Mouse (Mus musculus): ENCODE measurements around the gene Klf9. TPM values are rescaled to one million over a fixed set of nuclear protein-coding genes. Genes with fewer than 3 reads are reported as not detected.
A peak's percentile ranks its signal among the peaks of the same experiment; 100 is the strongest.

Gene Klf9
- polyA plus RNA-seq, 1 experiment from 2014 or later = 4.6 TPM

DNA sequence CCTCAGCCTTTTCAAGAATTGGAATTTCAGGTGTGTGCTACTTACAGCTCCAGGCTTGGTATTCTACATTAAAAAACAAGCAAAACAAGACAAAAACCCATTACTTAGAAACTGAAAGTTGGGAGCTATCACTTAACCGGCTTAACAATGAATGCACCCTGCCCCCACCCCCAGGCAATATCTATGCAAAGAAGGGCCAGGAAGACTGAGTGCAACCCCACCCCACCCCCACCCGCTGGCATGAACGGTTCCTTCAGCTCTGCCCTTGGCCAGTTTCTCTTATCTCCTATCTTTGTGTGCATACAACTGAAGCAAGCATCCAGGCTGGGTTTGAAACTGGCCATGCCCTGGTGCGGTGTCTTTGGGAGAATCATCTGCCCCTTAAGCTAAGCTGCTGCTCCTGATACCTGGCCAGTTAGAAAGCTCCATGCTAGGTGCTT, 11.2 kb downstream of the Klf9 start:
- 39% methylated on average over 4 of the region's 4 CpGs for WGBS
- no peak for ATAC-seq (ENCODE audit: insufficient number of reproducible peaks, low FRiP score, low TSS enrichment, low read depth)
- Histone ChIP-seq H3K4me2 (no peak overlapping the region), H3K9me3 (no peaks in the 10 kb centered on the region), H3K36me3 (no peaks in the 10 kb centered on the region), H3K4me3 (no peak overlapping the region), H3K4me1 (peaks cover 11% of the 10 kb centered on the region), H3K9ac (no peak overlapping the region), H3K27ac (no peak overlapping the region), H3K27me3 (no peaks in the 10 kb centered on the region)

- Histone ChIP-seq H3K9ac (no peak overlapping the region), H3K9me3 (no peaks in the 10 kb centered on the region), H3K4me1 (peaks cover 11% of the 10 kb centered on the region), H3K36me3 (no peaks in the 10 kb centered on the region), H3K4me3 (no peak overlapping the region), H3K27me3 (no peaks in the 10 kb centered on the region), H3K4me2 (no peak overlapping the region), H3K27ac (no peak overlapping the region)
- 64% methylated on average over 25 of the region's 25 CpGs for WGBS
- ATAC-seq (ENCODE audit: insufficient number of reproducible peaks, low FRiP score, low TSS enrichment, low read depth) = no peak
Observed at GRCm38 (mm10) chr19:23152771-23153605, 12.0 kb downstream of the Klf9 start.

DNA sequence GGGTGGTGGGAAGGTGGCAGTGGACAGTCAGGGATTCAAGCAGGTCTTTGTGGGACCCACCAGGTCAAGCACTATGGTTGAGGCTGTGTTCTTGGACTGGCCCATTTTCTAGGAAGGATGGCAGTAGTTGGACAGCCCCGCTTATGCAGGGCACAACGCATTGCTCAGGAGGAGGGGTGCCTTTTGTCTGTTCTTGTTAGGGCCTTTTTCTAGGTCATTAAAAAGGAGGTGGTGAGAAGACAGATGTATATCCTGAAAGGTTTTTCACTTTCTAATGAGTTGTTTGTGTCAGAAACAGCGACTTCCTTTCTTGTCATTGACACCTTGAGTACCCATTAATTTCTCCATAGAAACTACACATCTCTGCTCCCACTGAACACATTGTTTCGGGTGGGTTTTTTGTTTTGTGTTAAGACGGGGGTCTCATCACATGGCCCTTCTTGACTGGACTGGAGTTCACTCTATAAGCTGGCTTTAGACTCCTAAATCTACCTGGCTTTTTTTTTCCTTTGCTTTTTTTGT, 12.6 kb downstream of the Klf9 start:
- no peak for ATAC-seq (ENCODE audit: insufficient number of reproducible peaks, low FRiP score, low TSS enrichment, low read depth)
- H3K36me3 ChIP-seq = no peaks in the 10 kb centered on the region
- no peak overlapping the region for H3K4me3 ChIP-seq
- WGBS = 81% methylated on average over 5 of the region's 5 CpGs
- no peaks in the 10 kb centered on the region for H3K9me3 ChIP-seq
- no peaks in the 10 kb centered on the region for H3K27me3 ChIP-seq
- H3K4me1 ChIP-seq = peaks cover 11% of the 10 kb centered on the region
- no peak overlapping the region for H3K27ac ChIP-seq
- H3K4me2 ChIP-seq = no peak overlapping the region
- no peak overlapping the region for H3K9ac ChIP-seq

DNA sequence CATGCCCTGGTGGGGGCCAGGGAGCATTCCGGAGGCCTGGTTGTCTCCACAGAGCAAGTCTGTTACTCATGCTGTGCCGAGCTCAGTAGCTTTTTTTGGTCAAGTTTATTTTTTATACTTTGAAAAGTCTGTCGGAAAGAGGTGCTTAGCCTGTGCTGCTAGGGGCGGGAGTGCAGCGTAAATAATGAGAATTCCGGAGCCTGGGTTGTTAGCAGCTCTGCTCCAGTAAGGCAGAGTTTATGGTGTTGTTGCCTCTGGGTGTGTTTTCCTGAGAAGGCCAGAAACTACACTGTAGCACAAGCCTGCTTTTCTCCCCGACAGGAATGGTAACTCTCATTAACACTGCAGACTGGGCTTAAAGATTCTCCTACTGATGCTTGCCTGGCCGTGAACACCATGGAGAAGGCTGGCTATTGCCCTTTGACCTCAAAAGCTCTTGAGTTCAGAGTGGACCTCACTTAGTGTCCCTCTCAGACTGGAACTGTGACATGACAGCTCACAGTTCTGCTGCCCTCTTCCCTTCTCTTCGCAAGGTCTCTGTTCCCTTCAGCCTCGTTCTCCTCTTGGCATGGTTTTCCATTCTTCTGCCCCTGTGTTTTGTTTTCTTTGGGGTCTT, 18.9 kb downstream of the Klf9 start:
- Histone ChIP-seq H3K36me3 (no peaks in the 10 kb centered on the region), H3K4me2 (no peak overlapping the region), H3K27me3 (no peaks in the 10 kb centered on the region), H3K27ac (0 out of 2 replicates have a peak overlapping the region, but pooled peaks have one; percentile 22), H3K4me1 (peaks cover 12% of the 10 kb centered on the region), H3K9me3 (no peaks in the 10 kb centered on the region), H3K4me3 (no peak overlapping the region), H3K9ac (no peak overlapping the region)
- WGBS = 27% methylated on average over 10 of the region's 10 CpGs
- no peak for ATAC-seq (ENCODE audit: insufficient number of reproducible peaks, low FRiP score, low TSS enrichment, low read depth)

- Histone ChIP-seq H3K4me1 (peaks cover 12% of the 10 kb centered on the region), H3K4me3 (no peak overlapping the region), H3K9me3 (no peaks in the 10 kb centered on the region), H3K27ac (no peak overlapping the region), H3K36me3 (no peaks in the 10 kb centered on the region), H3K27me3 (no peaks in the 10 kb centered on the region), H3K9ac (no peak overlapping the region), H3K4me2 (no peak overlapping the region)
- WGBS = 22% methylated on average over 8 of the region's 8 CpGs
- ATAC-seq (ENCODE audit: insufficient number of reproducible peaks, low FRiP score, low TSS enrichment, low read depth) = no peak
Observed at GRCm38 (mm10) chr19:23162387-23162809, 21.4 kb downstream of the Klf9 start.

DNA sequence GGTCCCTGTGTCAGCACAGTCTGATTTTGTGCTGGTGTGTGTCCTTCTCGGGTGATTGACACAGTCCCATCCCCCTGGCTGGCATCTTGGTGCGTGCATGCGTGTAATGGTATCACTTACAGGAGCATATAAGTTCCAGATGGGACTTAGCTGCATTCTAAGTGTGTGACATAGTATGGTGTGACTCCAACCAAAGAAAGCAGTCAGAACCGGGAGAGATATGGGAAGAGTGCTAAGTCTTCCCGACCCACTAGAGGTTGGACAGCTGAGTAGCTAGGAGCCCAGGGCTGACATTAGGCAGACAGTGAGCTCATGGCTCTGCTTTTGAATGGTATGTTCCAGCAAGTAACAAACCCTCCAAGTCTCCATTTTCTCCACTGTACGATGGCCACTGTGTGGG, 21.9 kb downstream of the Klf9 start:
- no peak overlapping the region for H3K9ac ChIP-seq
- H3K36me3 ChIP-seq = no peaks in the 10 kb centered on the region
- H3K9me3 ChIP-seq = no peaks in the 10 kb centered on the region
- ATAC-seq (ENCODE audit: insufficient number of reproducible peaks, low FRiP score, low TSS enrichment, low read depth) = no peak
- WGBS = 57% methylated on average over 6 of the region's 6 CpGs
- no peak overlapping the region for H3K27ac ChIP-seq
- H3K4me3 ChIP-seq = no peak overlapping the region
- H3K27me3 ChIP-seq = no peaks in the 10 kb centered on the region
- H3K4me1 ChIP-seq = peaks cover 12% of the 10 kb centered on the region
- no peak overlapping the region for H3K4me2 ChIP-seq

GRCm38 (mm10) chr19:23163361-23163760, 22.3 kb downstream of the Klf9 start:
- no peaks in the 10 kb centered on the region for H3K36me3 ChIP-seq
- ATAC-seq (ENCODE audit: insufficient number of reproducible peaks, low FRiP score, low TSS enrichment, low read depth) = no peak
- no peak overlapping the region for H3K4me2 ChIP-seq
- H3K27me3 ChIP-seq = no peaks in the 10 kb centered on the region
- H3K4me3 ChIP-seq = no peak overlapping the region
- no peak overlapping the region for H3K9ac ChIP-seq
- no peaks in the 10 kb centered on the region for H3K9me3 ChIP-seq
- peaks cover 12% of the 10 kb centered on the region for H3K4me1 ChIP-seq
- 48% methylated on average over 3 of the region's 3 CpGs for WGBS
- no peak overlapping the region for H3K27ac ChIP-seq

DNA sequence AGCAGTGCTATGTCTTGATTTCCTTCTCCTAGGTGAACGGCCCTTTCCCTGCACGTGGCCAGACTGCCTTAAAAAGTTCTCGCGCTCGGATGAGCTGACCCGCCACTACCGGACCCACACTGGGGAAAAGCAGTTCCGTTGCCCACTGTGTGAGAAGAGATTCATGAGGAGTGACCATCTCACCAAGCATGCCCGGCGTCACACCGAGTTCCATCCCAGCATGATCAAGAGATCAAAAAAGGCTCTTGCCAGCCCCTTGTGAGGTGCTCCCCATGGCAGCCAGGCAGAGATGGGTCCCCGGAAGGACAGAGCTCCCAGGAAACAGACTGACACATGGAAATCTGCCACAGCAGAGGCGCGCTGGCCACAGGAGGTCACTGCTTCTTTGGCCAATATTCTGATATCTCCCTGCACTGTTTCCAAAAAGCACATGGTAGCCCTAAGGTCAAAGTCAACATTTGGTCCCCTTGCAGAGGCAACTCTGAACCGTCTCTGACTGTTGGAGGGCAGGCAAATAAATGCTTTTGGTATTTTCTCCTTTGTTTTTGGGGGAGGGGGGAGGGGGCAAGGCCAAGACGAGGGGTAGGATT, 23.7 kb downstream of the Klf9 start:
- H3K4me2 ChIP-seq = no peak overlapping the region
- no peak overlapping the region for H3K4me3 ChIP-seq
- no peak for ATAC-seq (ENCODE audit: insufficient number of reproducible peaks, low FRiP score, low TSS enrichment, low read depth)
- H3K9ac ChIP-seq = no peak overlapping the region
- peaks cover 10% of the 10 kb centered on the region for H3K4me1 ChIP-seq
- H3K9me3 ChIP-seq = no peaks in the 10 kb centered on the region
- H3K36me3 ChIP-seq = no peaks in the 10 kb centered on the region
- no peak overlapping the region for H3K27ac ChIP-seq
- no peaks in the 10 kb centered on the region for H3K27me3 ChIP-seq
- WGBS = 91% methylated on average over 16 of the region's 16 CpGs

- 66% methylated on average over 11 of the region's 11 CpGs for WGBS
- no peaks in the 10 kb centered on the region for H3K9me3 ChIP-seq
- ATAC-seq (ENCODE audit: insufficient number of reproducible peaks, low FRiP score, low TSS enrichment, low read depth) = no peak
- H3K9ac ChIP-seq = no peak overlapping the region
- H3K36me3 ChIP-seq = no peaks in the 10 kb centered on the region
- no peak overlapping the region for H3K27ac ChIP-seq
- H3K4me1 ChIP-seq = peaks cover 3% of the 10 kb centered on the region; the same call in 1 of the 2 replicates
- H3K4me2 ChIP-seq = no peak overlapping the region
- H3K4me3 ChIP-seq = no peak overlapping the region
- no peaks in the 10 kb centered on the region for H3K27me3 ChIP-seq
Observed at GRCm38 (mm10) chr19:23166550-23167284, 25.7 kb downstream of the Klf9 start.

DNA sequence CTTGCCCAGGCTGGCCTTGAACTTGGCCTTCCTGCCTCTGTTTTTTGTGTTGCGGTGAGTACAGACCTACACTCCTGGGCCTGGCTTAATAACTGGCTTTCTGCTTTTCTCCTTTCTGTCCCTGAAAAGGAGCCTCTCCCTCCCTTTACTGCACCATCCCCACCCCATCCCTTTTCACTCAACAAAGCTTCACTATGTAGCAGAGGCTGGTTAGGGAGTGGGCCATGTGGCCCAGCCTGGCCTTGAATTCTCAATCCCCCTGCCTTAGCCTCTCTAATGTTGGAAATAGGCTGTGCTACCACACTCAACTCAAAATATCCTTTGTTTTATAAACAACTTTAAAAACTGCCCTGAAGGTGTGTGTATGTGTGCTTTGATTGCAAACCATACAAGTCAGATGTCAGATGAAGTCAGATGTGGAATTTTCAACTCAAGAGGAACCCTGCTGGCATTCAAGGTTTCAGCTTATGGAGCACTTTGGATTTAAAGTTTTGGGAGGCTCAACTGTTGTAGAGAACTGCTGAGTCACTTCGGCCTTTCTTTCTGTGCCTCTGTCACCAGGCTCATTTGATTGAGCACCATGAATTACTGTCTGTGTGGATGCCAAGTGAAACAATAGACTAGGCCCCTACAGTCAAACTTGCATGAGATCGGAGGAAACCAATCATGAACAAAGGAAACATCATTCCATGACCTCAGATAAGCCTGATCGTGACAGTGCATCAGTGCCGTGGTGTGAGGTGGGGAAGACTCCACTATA, 28.1 kb downstream of the Klf9 start:
- H3K4me1 ChIP-seq = no peaks in the 10 kb centered on the region
- H3K27me3 ChIP-seq = no peaks in the 10 kb centered on the region
- no peak for ATAC-seq (ENCODE audit: insufficient number of reproducible peaks, low FRiP score, low TSS enrichment, low read depth)
- H3K9me3 ChIP-seq = no peaks in the 10 kb centered on the region
- H3K36me3 ChIP-seq = no peaks in the 10 kb centered on the region
- no peak overlapping the region for H3K27ac ChIP-seq
- WGBS = 91% methylated on average over 5 of the region's 5 CpGs
- H3K9ac ChIP-seq = no peak overlapping the region
- H3K4me2 ChIP-seq = no peak overlapping the region
- H3K4me3 ChIP-seq = no peak overlapping the region

DNA sequence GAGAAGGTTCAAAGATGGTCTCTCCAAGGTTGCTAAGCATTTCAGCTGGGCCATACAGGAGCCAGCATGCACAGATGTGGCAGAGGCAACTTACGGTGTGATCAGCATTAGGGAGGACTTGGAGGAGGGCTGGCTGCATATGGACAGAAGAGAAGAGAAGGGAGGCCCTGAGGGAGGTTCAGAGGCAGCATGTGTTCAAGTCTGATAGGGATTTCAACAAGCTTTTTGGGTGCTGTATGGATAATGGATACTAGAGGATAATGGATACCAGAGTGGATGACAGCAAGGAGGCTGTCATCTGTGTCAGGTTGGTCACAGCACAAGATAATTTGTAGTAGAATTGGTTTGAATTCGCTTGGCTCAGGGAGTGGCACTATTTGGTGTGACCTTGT, 28.6 kb downstream of the Klf9 start:
- Histone ChIP-seq H3K27me3 (no peaks in the 10 kb centered on the region), H3K27ac (no peak overlapping the region), H3K4me1 (no peaks in the 10 kb centered on the region), H3K9ac (no peak overlapping the region), H3K9me3 (no peaks in the 10 kb centered on the region), H3K4me2 (no peak overlapping the region), H3K36me3 (no peaks in the 10 kb centered on the region), H3K4me3 (no peak overlapping the region)
- WGBS = 92% methylated on average over 2 of the region's 2 CpGs
- ATAC-seq (ENCODE audit: insufficient number of reproducible peaks, low FRiP score, low TSS enrichment, low read depth) = no peak

Measured in limb, embryonic 15.5 days (tissue).